7 mouse cellular contexts compared by ENCODE assay signal in the genomic region with DNA sequence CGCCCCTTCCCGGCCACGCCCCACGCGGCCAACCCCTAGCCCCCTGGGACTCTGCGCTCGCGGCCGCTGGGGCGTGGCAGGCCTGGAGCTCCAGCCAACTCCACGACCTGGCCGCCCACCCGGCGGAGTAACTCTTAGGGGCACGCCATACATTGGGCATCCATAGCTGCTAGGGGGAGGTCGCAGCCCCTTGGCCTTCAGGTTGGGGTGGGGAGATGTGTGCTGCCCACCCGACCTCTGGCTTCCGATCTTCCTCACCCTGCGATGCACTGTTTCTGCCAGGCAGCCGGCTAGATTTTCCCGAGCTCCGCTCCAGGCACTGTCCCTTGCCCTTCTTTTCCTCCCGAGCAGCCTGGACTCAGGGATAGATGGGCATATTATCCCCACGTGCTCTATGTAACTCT. TPM values are rescaled to one million over a fixed set of nuclear protein-coding genes. Genes with fewer than 3 reads are reported as not detected.
DNase-seq lines count a peak whose midpoint lies in the region; ATAC-seq and TF ChIP-seq lines count a peak whose summit lies in the region.

No protein-coding gene starts in this region.

- peak overlapping the region; percentile 70 for H3K4me3 ChIP-seq in testis, adult 2 months (ENCODE audit: control insufficient read depth, low read depth, low read length)
- peak overlapping the region; percentile 44 for H3K4me3 ChIP-seq in liver, embryonic 16.5 days (ENCODE audit: low read depth, low read length)

- H3K27ac ChIP-seq in testis, adult 2 months (ENCODE audit: control insufficient read depth, insufficient read depth, low read depth, low read length), result no peak overlapping the region
- no peak overlapping the region for H3K27ac ChIP-seq in liver, embryonic 16.5 days (ENCODE audit: low read length)

- H3K36me3 ChIP-seq in testis, adult 2 months (ENCODE audit: control insufficient read depth, insufficient read depth, low read length), result no peaks in the 10 kb centered on the region
- no peaks in the 10 kb centered on the region for H3K36me3 ChIP-seq in liver, embryonic 16.5 days (ENCODE audit: control insufficient read depth, insufficient read depth)

- peaks cover 26% of the 10 kb centered on the region for H3K4me1 ChIP-seq in testis, adult 2 months (ENCODE audit: control insufficient read depth, insufficient read depth, low read length)
- H3K4me1 ChIP-seq in liver, embryonic 16.5 days (ENCODE audit: control insufficient read depth, low read depth, low read length), result peaks cover 15% of the 10 kb centered on the region

- 9% methylated on average over 24 of the region's 24 CpGs for WGBS in liver, embryonic 16.5 days (ENCODE audit: insufficient replicate concordance)

- H3K27me3 ChIP-seq in testis, adult 2 months (ENCODE audit: control insufficient read depth, insufficient read depth, low read length), result no peaks in the 10 kb centered on the region
- H3K27me3 ChIP-seq in liver, embryonic 16.5 days (ENCODE audit: control insufficient read depth, insufficient read depth, low read depth, low read length), result peaks cover 36% of the 10 kb centered on the region

- no peak for TF ChIP-seq CTCF in testis, adult 2 months (IDR thresholded peaks at IDR 0.05; ENCODE audit: control insufficient read depth, insufficient read depth, insufficient replicate concordance, low read depth, low read length)

- no peaks in the 10 kb centered on the region for H3K9me3 ChIP-seq in liver, embryonic 16.5 days (replicated peaks; ENCODE audit: control insufficient read depth, low read length)

- TF ChIP-seq POLR2A in testis, adult 2 months (IDR thresholded peaks at IDR 0.05; ENCODE audit: control insufficient read depth, low read depth, low read length), result no peak

- DNase-seq in testis, postnatal 14 days (ENCODE audit: low spot score), result no peak
- DNase-seq in cerebellum, adult 11 months, result no peak
- no peak for DNase-seq in cerebellum, adult 9-10 months

- peak; percentile 11; the same call in 1 of the 2 replicates for ATAC-seq in granulocyte monocyte progenitor cell, adult 5-6 weeks (replicated peaks; ENCODE audit: poor library complexity, severe bottlenecking)
- ATAC-seq in liver, embryonic 16.5 days (ENCODE audit: low read depth), result peak; percentile 12; the same call in 1 of the 2 replicates
- no peak for ATAC-seq in erythroblast, adult 5-6 weeks (replicated peaks; ENCODE audit: low FRiP score, poor library complexity, severe bottlenecking)

- H3K9ac ChIP-seq in liver, embryonic 16.5 days (ENCODE audit: low read depth, low read length), result peak overlapping the region; percentile 52

- H3K4me2 ChIP-seq in liver, embryonic 16.5 days (ENCODE audit: low read depth, low read length), result peak overlapping the region; percentile 63

RNA-seq across cellular contexts. Expression of gene Fgfr3, which starts 25.8 kb away (rescaled TPM):
- 3.8 and 4.3 TPM in 2 replicates for polyA plus RNA-seq in testis, adult 2 months (2012; rRNA removed)
- not detected in 2 replicates for total RNA-seq in granulocyte monocyte progenitor cell, adult 5-6 weeks (2014; fragmentation: Nextera tagmentation)
- total RNA-seq in granulocyte monocyte progenitor cell, adult 5-6 weeks (2017), result not detected in 2 replicates
- polyA plus RNA-seq in liver, embryonic 16.5 days (2015; fragmentation: Nextera tagmentation; extraction: Ambion mirVana), result 2.9 and 3.4 TPM in 2 replicates
- total RNA-seq in erythroblast, adult 5-6 weeks (2015; ENCODE audit: low replicate concordance), result not detected in 2 replicates
- total RNA-seq in erythroblast, adult 5-6 weeks (2017; ENCODE audit: low replicate concordance), result not detected in 2 replicates

RNA-seq across cellular contexts. Expression of gene Tmem129, which starts 37.5 kb away (rescaled TPM):
- polyA plus RNA-seq in testis, adult 2 months (2012; rRNA removed), result 50.6 and 56.1 TPM in 2 replicates
- total RNA-seq in granulocyte monocyte progenitor cell, adult 5-6 weeks (2014; fragmentation: Nextera tagmentation), result 15.0 and 27.7 TPM in 2 replicates
- 19.7 and 26.2 TPM in 2 replicates for total RNA-seq in granulocyte monocyte progenitor cell, adult 5-6 weeks (2017)
- 21.7 and 21.8 TPM in 2 replicates for polyA plus RNA-seq in liver, embryonic 16.5 days (2015; fragmentation: Nextera tagmentation; extraction: Ambion mirVana)
- total RNA-seq in erythroblast, adult 5-6 weeks (2015; ENCODE audit: low replicate concordance), result 10.0 and 12.3 TPM in 2 replicates
- total RNA-seq in erythroblast, adult 5-6 weeks (2017; ENCODE audit: low replicate concordance), result 10.1 and 14.2 TPM in 2 replicates

RNA-seq across cellular contexts. Expression of gene Tacc3, which starts 37.8 kb away (rescaled TPM):
- polyA plus RNA-seq in testis, adult 2 months (2012; rRNA removed), result 42.6 and 42.8 TPM in 2 replicates
- total RNA-seq in granulocyte monocyte progenitor cell, adult 5-6 weeks (2014; fragmentation: Nextera tagmentation), result 79.1 and 81.0 TPM in 2 replicates
- 186 and 201 TPM in 2 replicates for total RNA-seq in granulocyte monocyte progenitor cell, adult 5-6 weeks (2017)
- polyA plus RNA-seq in liver, embryonic 16.5 days (2015; fragmentation: Nextera tagmentation; extraction: Ambion mirVana), result 127 and 129 TPM in 2 replicates
- 58.2 and 84.0 TPM in 2 replicates for total RNA-seq in erythroblast, adult 5-6 weeks (2015; ENCODE audit: low replicate concordance)
- 72.4 and 139 TPM in 2 replicates for total RNA-seq in erythroblast, adult 5-6 weeks (2017; ENCODE audit: low replicate concordance)

RNA-seq across cellular contexts. Expression of gene Slbp, which starts 43.3 kb away (rescaled TPM):
- 68.0 and 70.6 TPM in 2 replicates for polyA plus RNA-seq in testis, adult 2 months (2012; rRNA removed)
- 154 and 174 TPM in 2 replicates for total RNA-seq in granulocyte monocyte progenitor cell, adult 5-6 weeks (2014; fragmentation: Nextera tagmentation)
- total RNA-seq in granulocyte monocyte progenitor cell, adult 5-6 weeks (2017), result 251 and 253 TPM in 2 replicates
- polyA plus RNA-seq in liver, embryonic 16.5 days (2015; fragmentation: Nextera tagmentation; extraction: Ambion mirVana), result 214 and 245 TPM in 2 replicates
- 123 and 133 TPM in 2 replicates for total RNA-seq in erythroblast, adult 5-6 weeks (2015; ENCODE audit: low replicate concordance)
- 192 and 271 TPM in 2 replicates for total RNA-seq in erythroblast, adult 5-6 weeks (2017; ENCODE audit: low replicate concordance)
